Mouse (Mus musculus): ENCODE results near the gene Prcd. TPM values are rescaled to one million over a fixed set of nuclear protein-coding genes. Genes with fewer than 3 reads are reported as not detected.

Gene Prcd
- polyA plus RNA-seq, 1 experiment from 2014 or later, result 0.74 TPM

DNA sequence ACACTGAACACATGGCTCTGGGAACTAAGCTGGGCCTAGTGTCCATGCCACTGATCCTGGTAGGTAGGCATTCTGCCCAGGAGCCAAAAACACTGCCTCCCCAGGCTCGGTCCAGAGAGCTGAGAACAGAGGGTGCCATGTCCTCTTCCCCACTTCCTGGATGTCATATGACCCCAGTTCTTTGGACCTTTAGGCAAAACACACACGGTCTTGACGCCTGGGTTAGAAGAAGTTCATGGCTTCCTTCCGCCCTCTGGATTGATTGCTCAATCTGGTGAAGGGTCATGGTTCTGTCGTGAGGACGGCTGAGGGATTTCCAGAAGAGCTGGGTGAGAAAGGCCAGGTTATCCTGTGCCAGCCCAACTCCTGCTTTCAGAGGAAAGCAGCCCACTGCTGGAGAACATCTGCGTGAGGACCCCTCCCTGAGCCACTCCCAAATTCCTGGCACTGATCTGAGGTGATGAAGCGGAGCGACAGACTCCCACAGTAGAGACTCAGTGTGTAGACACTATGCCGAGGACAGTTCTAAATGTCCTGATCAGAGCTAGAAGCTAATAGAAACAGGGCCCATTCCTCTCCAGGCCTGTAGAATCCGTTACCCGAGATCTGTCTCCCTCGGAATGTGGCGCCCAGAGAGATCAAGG, 29.3 kb downstream of the Prcd start:
- H3K27ac ChIP-seq (ENCODE audit: low read depth, low read length), result no peak overlapping the region

DNA sequence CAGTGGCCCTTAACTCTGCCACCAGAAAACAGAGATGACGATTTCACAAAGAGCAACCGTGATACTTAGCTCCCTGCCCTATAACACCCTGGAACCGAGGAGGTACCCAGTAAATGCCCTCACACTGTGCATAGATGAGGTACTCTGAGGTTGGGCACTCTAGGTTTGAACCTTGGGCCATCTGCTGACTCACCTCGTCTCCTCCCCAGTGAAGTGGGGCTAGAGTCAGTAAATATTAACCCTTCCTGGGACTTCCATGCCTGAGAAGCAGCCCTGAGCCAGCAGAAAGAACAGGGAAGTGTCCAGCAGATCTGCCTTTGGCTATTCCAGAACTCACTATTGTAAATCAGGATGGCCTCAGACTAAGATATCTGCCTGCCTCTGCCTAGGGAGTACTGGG, 30.4 kb downstream of the Prcd start:
- 78% methylated on average over 4 of the region's 4 CpGs for WGBS

More for the DNA sequence above, 29.3 kb downstream of the Prcd start:
- Histone ChIP-seq H3K9ac (ENCODE audit: low read depth, low read length) (no peak overlapping the region), H3K36me3 (ENCODE audit: control insufficient read depth, insufficient read depth, low read length) (peaks cover 2% of the 10 kb centered on the region; the same call in 1 of the 2 replicates), H3K4me3 (ENCODE audit: low read depth, low read length) (no peak overlapping the region), H3K4me2 (no peak overlapping the region), H3K4me1 (replicated peaks; ENCODE audit: control insufficient read depth, insufficient read depth, low read length) (no peaks in the 10 kb centered on the region), H3K9me3 (ENCODE audit: control insufficient read depth, low read length) (no peaks in the 10 kb centered on the region), H3K27me3 (replicated peaks; ENCODE audit: control insufficient read depth, insufficient read depth, low read length) (no peaks in the 10 kb centered on the region)
- ATAC-seq (replicated peaks; ENCODE audit: low FRiP score) (no peak), DNase-seq (ENCODE audit: low spot score) (no peak)
- WGBS, result 70% methylated on average over 14 of the region's 14 CpGs

DNA sequence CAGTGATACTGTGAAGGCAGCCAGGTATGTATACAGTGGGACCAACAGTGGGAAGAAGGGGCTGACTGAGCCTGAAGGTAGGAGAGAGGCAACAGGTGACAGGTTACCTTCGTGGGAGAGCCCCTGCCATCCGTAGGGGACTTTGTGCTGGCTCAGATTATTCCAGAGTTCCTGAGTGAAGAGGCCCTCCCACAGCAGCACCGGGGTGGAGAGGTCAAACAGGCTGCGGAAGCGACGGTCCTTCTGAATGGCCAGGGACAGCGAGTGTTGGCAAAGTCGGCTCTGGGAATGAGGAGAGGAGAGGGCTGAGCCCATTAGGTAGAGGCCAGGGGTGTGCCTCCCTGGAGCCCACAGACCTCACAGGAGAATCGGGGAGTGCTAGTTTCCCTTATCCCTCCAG, 32.4 kb downstream of the Prcd start:
- H3K27me3 ChIP-seq (replicated peaks; ENCODE audit: control insufficient read depth, insufficient read depth, low read length), result no peaks in the 10 kb centered on the region
- no peak overlapping the region for H3K27ac ChIP-seq (ENCODE audit: low read depth, low read length)
- no peaks in the 10 kb centered on the region for H3K4me1 ChIP-seq (replicated peaks; ENCODE audit: control insufficient read depth, insufficient read depth, low read length)
- no peak overlapping the region for H3K4me3 ChIP-seq (ENCODE audit: low read depth, low read length)
- no peak overlapping the region for H3K4me2 ChIP-seq
- WGBS, result 87% methylated on average over 9 of the region's 9 CpGs
- DNase-seq (ENCODE audit: low spot score) (no peak), ATAC-seq (replicated peaks; ENCODE audit: low FRiP score) (no peak)
- no peaks in the 10 kb centered on the region for H3K36me3 ChIP-seq (ENCODE audit: control insufficient read depth, insufficient read depth, low read length)
- H3K9me3 ChIP-seq (ENCODE audit: control insufficient read depth, low read length), result no peaks in the 10 kb centered on the region
- H3K9ac ChIP-seq (ENCODE audit: low read depth, low read length), result no peak overlapping the region

More for the DNA sequence above, 30.4 kb downstream of the Prcd start:
- ATAC-seq (replicated peaks; ENCODE audit: low FRiP score) (no peak), DNase-seq (ENCODE audit: low spot score) (no peak)
- H3K36me3 ChIP-seq (ENCODE audit: control insufficient read depth, insufficient read depth, low read length), result peaks cover under 1% of the 10 kb centered on the region; the same call in 1 of the 2 replicates
- H3K9ac ChIP-seq (ENCODE audit: low read depth, low read length), result no peak overlapping the region
- H3K4me3 ChIP-seq (ENCODE audit: low read depth, low read length), result no peak overlapping the region
- H3K27me3 ChIP-seq (replicated peaks; ENCODE audit: control insufficient read depth, insufficient read depth, low read length), result no peaks in the 10 kb centered on the region
- no peaks in the 10 kb centered on the region for H3K9me3 ChIP-seq (ENCODE audit: control insufficient read depth, low read length)
- H3K27ac ChIP-seq (ENCODE audit: low read depth, low read length), result no peak overlapping the region
- no peak overlapping the region for H3K4me2 ChIP-seq
- H3K4me1 ChIP-seq (replicated peaks; ENCODE audit: control insufficient read depth, insufficient read depth, low read length), result no peaks in the 10 kb centered on the region

DNA sequence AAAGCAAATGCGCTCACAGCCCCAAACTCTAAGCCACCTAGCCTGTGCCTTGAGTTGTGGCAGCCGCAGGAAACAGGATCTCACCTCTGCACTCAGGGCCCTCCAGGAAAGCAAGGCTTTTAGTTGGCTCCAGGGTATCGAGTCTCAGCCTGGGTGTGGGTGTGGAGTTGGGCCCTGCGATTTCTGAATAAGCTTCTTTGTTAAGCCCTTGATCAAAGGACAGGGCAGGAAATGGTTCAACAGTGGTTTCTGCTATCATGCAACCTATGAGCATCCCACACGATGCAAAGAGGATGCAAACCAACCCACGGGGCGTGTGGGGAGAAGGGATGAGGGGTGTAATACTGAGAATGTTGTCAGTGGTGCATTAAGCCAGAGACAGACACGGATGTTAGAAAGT, 34.6 kb downstream of the Prcd start:
- Histone ChIP-seq H3K4me1 (replicated peaks; ENCODE audit: control insufficient read depth, insufficient read depth, low read length) (no peaks in the 10 kb centered on the region), H3K4me2 (no peak overlapping the region), H3K27me3 (replicated peaks; ENCODE audit: control insufficient read depth, insufficient read depth, low read length) (0 out of 2 replicates have a peak, but pooled peaks cover 2% of the 10 kb centered on the region), H3K27ac (ENCODE audit: low read depth, low read length) (no peak overlapping the region), H3K9me3 (ENCODE audit: control insufficient read depth, low read length) (no peaks in the 10 kb centered on the region), H3K4me3 (ENCODE audit: low read depth, low read length) (no peak overlapping the region), H3K9ac (ENCODE audit: low read depth, low read length) (no peak overlapping the region), H3K36me3 (ENCODE audit: control insufficient read depth, insufficient read depth, low read length) (no peaks in the 10 kb centered on the region)
- no peak for ATAC-seq (replicated peaks; ENCODE audit: low FRiP score)
- 76% methylated on average over 8 of the region's 8 CpGs for WGBS
- no peak for DNase-seq (ENCODE audit: low spot score)

DNA sequence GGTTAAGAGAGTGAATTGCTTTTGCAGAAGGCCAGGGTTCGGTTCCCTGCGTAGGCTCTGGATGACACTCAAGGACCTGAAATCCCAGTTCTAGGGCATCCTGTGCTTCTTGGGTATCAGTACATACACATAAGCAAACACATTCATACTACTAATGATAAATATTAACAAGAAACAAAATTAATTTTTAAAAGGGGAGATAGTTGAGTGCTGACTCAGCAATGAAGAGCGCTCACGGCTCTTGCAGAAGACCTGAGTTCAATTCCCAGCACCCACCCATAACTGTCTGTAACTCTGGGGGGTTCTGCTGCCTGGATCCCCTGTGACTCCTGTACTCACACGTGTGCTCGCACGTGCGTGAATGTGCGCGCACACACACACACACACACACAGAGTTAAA, 36.3 kb downstream of the Prcd start:
- 91% methylated on average over 10 of the region's 10 CpGs for WGBS
- no peak overlapping the region for H3K4me3 ChIP-seq (ENCODE audit: low read depth, low read length)
- H3K27ac ChIP-seq (ENCODE audit: low read depth, low read length), result no peak overlapping the region
- ATAC-seq (replicated peaks; ENCODE audit: low FRiP score), result no peak
- peaks cover 17% of the 10 kb centered on the region for H3K27me3 ChIP-seq (replicated peaks; ENCODE audit: control insufficient read depth, insufficient read depth, low read length)
- H3K9ac ChIP-seq (ENCODE audit: low read depth, low read length), result no peak overlapping the region
- DNase-seq (ENCODE audit: low spot score), result no peak
- no peaks in the 10 kb centered on the region for H3K9me3 ChIP-seq (ENCODE audit: control insufficient read depth, low read length)
- H3K4me1 ChIP-seq (replicated peaks; ENCODE audit: control insufficient read depth, insufficient read depth, low read length), result 0 out of 2 replicates have a peak, but pooled peaks cover 2% of the 10 kb centered on the region
- H3K4me2 ChIP-seq, result no peak overlapping the region
- no peaks in the 10 kb centered on the region for H3K36me3 ChIP-seq (ENCODE audit: control insufficient read depth, insufficient read depth, low read length)

DNA sequence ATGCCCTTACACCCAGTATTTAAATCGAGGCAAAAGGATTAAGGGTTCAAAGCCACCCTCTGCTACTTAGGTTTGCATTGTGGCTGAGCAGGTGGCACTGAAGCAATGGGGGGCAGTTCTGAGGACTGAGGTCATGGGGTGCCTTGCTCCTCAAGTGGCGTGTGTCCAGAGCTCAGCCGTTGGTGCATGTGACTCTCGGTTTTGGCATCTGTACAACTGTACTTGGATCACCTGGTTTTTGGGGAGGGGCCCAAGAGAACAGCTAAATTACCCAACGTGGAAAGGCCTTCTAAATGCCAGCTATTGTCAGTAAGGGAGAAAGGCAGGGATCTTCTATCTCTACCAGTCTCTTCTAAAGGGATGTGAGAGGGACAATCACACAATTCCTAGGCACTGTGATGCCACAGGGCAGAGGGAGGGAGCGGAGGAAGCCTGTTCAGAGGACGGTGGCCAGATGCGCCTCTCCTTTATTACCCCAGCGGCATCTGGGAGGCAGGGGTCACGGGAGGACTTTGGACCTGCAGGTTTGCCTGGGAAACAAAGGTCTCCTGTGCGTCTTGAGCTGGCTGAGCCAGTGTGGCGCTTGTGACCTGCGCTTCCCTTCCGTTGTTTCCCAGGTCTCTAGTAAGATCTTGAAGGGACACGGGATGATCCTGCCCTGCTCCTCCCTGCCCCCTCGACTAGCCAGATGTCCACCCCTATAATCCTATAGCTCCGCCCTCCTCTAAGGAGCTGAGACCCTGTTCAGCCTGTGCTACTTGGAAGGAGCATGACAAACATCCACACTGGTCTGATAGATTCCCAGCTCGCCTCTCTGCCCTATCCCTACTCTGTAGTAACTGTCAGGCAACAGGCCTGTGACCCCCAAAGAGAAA, 37.6 kb downstream of the Prcd start:
- ATAC-seq (replicated peaks; ENCODE audit: low FRiP score) (no peak), DNase-seq (ENCODE audit: low spot score) (no peak)
- Histone ChIP-seq H3K4me1 (replicated peaks; ENCODE audit: control insufficient read depth, insufficient read depth, low read length) (0 out of 2 replicates have a peak, but pooled peaks cover 2% of the 10 kb centered on the region), H3K27me3 (replicated peaks; ENCODE audit: control insufficient read depth, insufficient read depth, low read length) (peaks cover 30% of the 10 kb centered on the region), H3K4me2 (no peak overlapping the region), H3K9me3 (ENCODE audit: control insufficient read depth, low read length) (no peaks in the 10 kb centered on the region), H3K27ac (ENCODE audit: low read depth, low read length) (no peak overlapping the region), H3K9ac (ENCODE audit: low read depth, low read length) (no peak overlapping the region), H3K4me3 (ENCODE audit: low read depth, low read length) (no peak overlapping the region), H3K36me3 (ENCODE audit: control insufficient read depth, insufficient read depth, low read length) (no peaks in the 10 kb centered on the region)
- WGBS, result 70% methylated on average over 18 of the region's 18 CpGs

DNA sequence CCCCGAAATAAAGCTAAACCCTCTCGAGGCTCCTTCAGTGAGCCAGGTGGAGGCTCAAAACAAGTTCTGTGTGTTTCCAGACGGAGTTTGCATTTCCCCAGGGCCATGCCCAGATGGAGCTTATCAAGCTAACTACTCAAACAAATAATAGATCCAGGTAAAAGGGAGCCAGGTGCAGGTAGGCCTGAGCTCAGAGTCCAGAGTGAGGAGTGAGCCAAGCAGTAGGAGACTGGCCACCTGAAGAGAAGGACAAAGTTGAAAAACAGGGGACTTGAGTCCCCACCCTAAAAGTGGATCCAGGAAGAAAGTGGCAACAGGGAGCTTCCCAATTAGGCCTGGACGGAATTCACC, 40.5 kb downstream of the Prcd start:
- DNase-seq (ENCODE audit: low spot score) (no peak), ATAC-seq (replicated peaks; ENCODE audit: low FRiP score) (no peak)
- Histone ChIP-seq H3K36me3 (ENCODE audit: control insufficient read depth, insufficient read depth, low read length) (no peaks in the 10 kb centered on the region), H3K4me3 (ENCODE audit: low read depth, low read length) (peak overlapping the region; percentile 46), H3K9me3 (ENCODE audit: control insufficient read depth, low read length) (no peaks in the 10 kb centered on the region), H3K27ac (ENCODE audit: low read depth, low read length) (no peak overlapping the region), H3K4me1 (replicated peaks; ENCODE audit: control insufficient read depth, insufficient read depth, low read length) (0 out of 2 replicates have a peak, but pooled peaks cover 2% of the 10 kb centered on the region), H3K4me2 (peak overlapping the region; percentile 67), H3K9ac (ENCODE audit: low read depth, low read length) (0 out of 2 replicates have a peak overlapping the region, but pooled peaks have one; percentile 16), H3K27me3 (replicated peaks; ENCODE audit: control insufficient read depth, insufficient read depth, low read length) (peaks cover 38% of the 10 kb centered on the region)
- 43% methylated on average over 4 of the region's 4 CpGs for WGBS

DNA sequence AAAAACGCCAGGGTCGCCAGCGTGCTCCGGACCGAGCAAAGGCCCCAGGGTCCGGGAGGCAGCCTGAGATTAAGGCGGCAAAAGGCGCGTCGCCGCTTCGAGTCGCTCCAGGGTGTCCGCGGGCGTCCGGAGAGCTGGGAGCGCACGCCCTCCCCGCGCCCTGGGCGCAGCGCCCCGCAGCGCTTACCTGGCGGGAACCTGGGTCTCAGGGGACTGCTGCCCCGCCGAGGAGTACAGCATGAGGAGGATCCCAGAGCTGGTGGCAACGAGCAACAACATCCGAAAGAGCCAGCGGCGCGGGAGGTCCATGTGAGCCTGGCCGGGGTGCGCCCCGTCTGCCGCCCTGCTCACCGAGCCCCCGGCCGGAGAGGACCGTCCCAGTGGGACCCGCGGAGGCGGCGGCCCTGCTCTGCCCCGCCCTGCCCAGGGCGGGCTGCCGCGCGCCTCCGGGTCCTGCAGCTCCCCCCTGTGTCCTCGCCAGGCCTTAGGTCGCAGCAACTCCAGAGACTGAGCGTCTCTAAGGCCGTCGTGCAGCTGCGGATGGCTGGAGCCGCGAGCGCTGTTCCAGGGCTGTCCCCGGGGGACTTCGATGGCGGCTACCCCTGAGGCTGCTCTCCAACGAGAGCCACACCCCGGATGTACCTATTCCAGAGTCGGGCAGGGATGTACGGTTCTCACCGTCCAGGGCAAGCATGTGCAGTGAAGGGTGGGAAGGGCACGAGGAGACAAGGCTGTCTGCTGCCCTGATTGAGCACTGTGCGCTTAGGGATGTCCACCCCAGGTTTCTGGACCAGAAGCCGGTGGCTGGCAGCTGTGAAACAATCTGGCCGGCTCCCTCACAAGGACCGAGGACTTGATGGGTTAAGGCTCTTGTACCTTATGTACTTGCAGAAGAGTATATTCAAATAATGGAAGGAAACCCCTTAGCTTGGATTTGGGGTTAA, 41.2 kb downstream of the Prcd start:
- Histone ChIP-seq H3K36me3 (ENCODE audit: control insufficient read depth, insufficient read depth, low read length) (no peaks in the 10 kb centered on the region), H3K9ac (ENCODE audit: low read depth, low read length) (0 out of 2 replicates have a peak overlapping the region, but pooled peaks have one; percentile 16), H3K27ac (ENCODE audit: low read depth, low read length) (no peak overlapping the region), H3K27me3 (replicated peaks; ENCODE audit: control insufficient read depth, insufficient read depth, low read length) (peaks cover 38% of the 10 kb centered on the region), H3K4me1 (replicated peaks; ENCODE audit: control insufficient read depth, insufficient read depth, low read length) (0 out of 2 replicates have a peak, but pooled peaks cover 2% of the 10 kb centered on the region), H3K9me3 (ENCODE audit: control insufficient read depth, low read length) (no peaks in the 10 kb centered on the region), H3K4me3 (ENCODE audit: low read depth, low read length) (peak overlapping the region; percentile 46), H3K4me2 (peak overlapping the region; percentile 67)
- DNase-seq (ENCODE audit: low spot score), result no peak
- 4% methylated on average over 73 of the region's 73 CpGs for WGBS
- no peak for ATAC-seq (replicated peaks; ENCODE audit: low FRiP score)

All from liver, embryonic 11.5 days (tissue).